17 mouse cellular contexts compared by ENCODE assay signal in the genomic region with DNA sequence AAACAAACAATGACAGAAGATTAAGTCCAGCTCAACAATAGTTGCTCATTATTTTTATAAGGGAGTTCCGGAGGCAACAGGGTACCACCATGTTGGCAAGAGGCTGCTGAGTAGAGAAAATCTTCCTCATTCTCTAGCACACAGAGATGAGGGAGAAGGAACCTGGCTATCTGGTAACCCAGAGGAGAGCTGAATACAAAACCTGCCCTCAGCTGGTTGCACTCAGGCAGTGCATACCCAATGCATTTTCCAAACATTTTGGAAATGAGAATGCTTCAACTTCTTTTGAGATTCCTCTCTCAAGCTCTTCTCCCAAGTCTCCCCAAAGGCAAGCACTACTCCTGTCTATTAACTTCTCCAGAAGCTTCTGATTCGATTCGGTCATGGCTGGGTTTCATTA.
"Had no signal": no experiment of that assay in that cellular context is flagged by ENCODE, and none has a peak within 500 bp of the region (broad histone marks: within the 10 kb centered on the region; RNA-seq: fewer than 3 reads in every experiment).

No protein-coding gene starts in this region.

- H3K4me1 ChIP-seq: liver, embryonic 12.5 days; liver, embryonic 15.5 days had no signal

- H3K4me2 ChIP-seq: limb, embryonic 13.5 days; liver, embryonic 12.5 days; liver, embryonic 15.5 days; midbrain, embryonic 13.5 days had no signal

- H3K9me3 ChIP-seq: limb, embryonic 10.5 days; limb, embryonic 13.5 days; liver, embryonic 12.5 days; liver, embryonic 15.5 days; midbrain, embryonic 13.5 days had no signal

- H3K9ac ChIP-seq: limb, embryonic 13.5 days; liver, embryonic 12.5 days; liver, embryonic 15.5 days; midbrain, embryonic 13.5 days had no signal

- H3K27me3 ChIP-seq: limb, embryonic 13.5 days; liver, embryonic 12.5 days; liver, embryonic 15.5 days; midbrain, embryonic 13.5 days had no signal

- H3K4me3 ChIP-seq: limb, embryonic 10.5 days; limb, embryonic 13.5 days; liver, embryonic 12.5 days; liver, embryonic 15.5 days; midbrain, embryonic 13.5 days had no signal

- ATAC-seq: liver, embryonic 12.5 days; midbrain, embryonic 13.5 days; midbrain, embryonic 16.5 days had no signal

- DNase-seq: kidney, adult 18-20 months; kidney, adult 9 months; kidney, postnatal 14 days; layer of hippocampus, postnatal 36 days; liver; lung, adult 2 months; lung, postnatal 4 days; right cerebral cortex, adult 18-20 months; right cerebral cortex, postnatal 14 days; right cerebral cortex, postnatal 4 days; thymus, postnatal 36 days had no signal

- H3K27ac ChIP-seq: limb, embryonic 10.5 days; limb, embryonic 13.5 days; liver, embryonic 12.5 days; liver, embryonic 15.5 days; midbrain, embryonic 13.5 days had no signal

- H3K36me3 ChIP-seq: limb, embryonic 10.5 days; limb, embryonic 13.5 days; liver, embryonic 12.5 days; liver, embryonic 15.5 days; midbrain, embryonic 13.5 days had no signal
